Mouse (Mus musculus) liver, postnatal 0 days (tissue): ENCODE measurements at regions not wholly inside any gene's neighbourhood (a gene's known extent, or its start where the extent isn't known, plus 50 kb on each side); places are given as distances from the start of the nearest gene placed in this dataset.

Experiments used
- ATAC-seq: fragments of 200-750 bp; cut with Nextera tagmentation; 2 replicates; pipeline ENCODE4 v1.8.0; 2017; ENCODE audit warnings: mild to moderate bottlenecking, moderate library complexity
- DNase-seq: peaks from one replicate; pipeline ENCODE4 v3.0.0-alpha.2; 2016
- H3K27ac ChIP-seq: fragments of 300-500 bp; sonication (generic); 2 replicates; pipeline ENCODE4 v1.5.1; 2014; ENCODE audit warnings: antibody characterized with exemption, moderate library complexity, mild to moderate bottlenecking, low read depth
- H3K27me3 ChIP-seq: fragments of 300-500 bp; sonication (generic); 2 replicates; pipeline ENCODE4 v1.6.1; 2014; ENCODE audit warnings: low read length, control low read depth, mixed read lengths; ENCODE audit not compliant: insufficient read depth
- H3K36me3 ChIP-seq: fragments of 300-500 bp; sonication (generic); replicated peaks from 2 replicates; pipeline ENCODE4 v1.6.1; 2014; ENCODE audit warnings: mild to moderate bottlenecking, control low read depth, low read length, moderate library complexity, mixed read lengths; ENCODE audit not compliant: insufficient read depth
- H3K4me1 ChIP-seq: fragments of 300-500 bp; sonication (generic); 2 replicates; pipeline ENCODE4 v1.6.1; 2014; ENCODE audit warnings: antibody characterized with exemption, mild to moderate bottlenecking, control low read depth; ENCODE audit not compliant: insufficient read depth
- H3K4me2 ChIP-seq: fragments of 300-500 bp; sonication (generic); 2 replicates; pipeline ENCODE4 v1.6.1; 2014; ENCODE audit warnings: low read depth, mild to moderate bottlenecking, low read length, moderate library complexity, mixed read lengths
- H3K4me3 ChIP-seq: fragments of 300-500 bp; sonication (generic); 2 replicates; pipeline ENCODE4 v1.5.1; 2014; ENCODE audit warnings: low read depth, low read length
- H3K9ac ChIP-seq: fragments of 300-500 bp; sonication (generic); replicated peaks from 2 replicates; pipeline ENCODE4 v1.6.1; 2014; ENCODE audit warnings: mild to moderate bottlenecking, moderate library complexity
- H3K9me3 ChIP-seq: fragments of 300-500 bp; sonication (generic); 2 replicates; pipeline ENCODE4 v1.6.1; 2016; ENCODE audit warnings: mild to moderate bottlenecking, control low read depth, low read length, mixed read lengths
- CTCF ChIP-seq: sonication (generic); IDR thresholded peaks from 2 replicates; pipeline ENCODE4 v1.5.1; 2016; ENCODE audit warnings: antibody characterized with exemption, low read depth
- EP300 ChIP-seq: IDR thresholded peaks from 2 replicates; pipeline ENCODE4 v1.6.1; 2016; ENCODE audit warnings: antibody characterized with exemption, low read depth, mild to moderate bottlenecking
- WGBS: fragments of 180-500 bp; shearing (Covaris S2); extraction: QIAGEN DNeasy Blood & Tissue Kit; methylation state at CpG from one replicate; pipeline ENCODE4 v1.1.7; 2014; ENCODE audit not compliant: insufficient replicate concordance; 5-methylcytosine and 5-hydroxymethylcytosine counted together

DNA sequence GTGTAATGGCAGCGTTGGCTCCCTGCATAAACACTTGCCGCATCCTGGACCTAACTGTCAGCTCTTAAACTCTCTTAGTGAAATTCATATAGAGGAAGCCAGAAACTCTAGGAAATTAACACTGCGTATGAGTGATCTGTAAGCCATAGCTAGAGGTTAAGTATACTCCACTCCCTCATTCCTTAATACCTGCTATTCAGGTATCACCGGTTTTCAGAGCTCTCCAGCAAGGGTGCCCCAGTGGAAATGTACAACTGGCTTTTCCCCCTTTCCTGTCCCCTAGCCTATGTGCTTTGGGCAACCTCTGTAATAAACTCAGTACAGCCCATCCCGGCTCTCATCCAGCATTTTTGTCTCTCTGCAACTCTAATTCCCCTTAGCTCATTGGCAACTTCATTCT is 164.8 kb upstream of the Habp2 start:
- TF ChIP-seq EP300 (no peak), CTCF (no peak)
- no peak overlapping the region for H3K27ac ChIP-seq
- H3K27me3 ChIP-seq = no peaks in the 10 kb centered on the region
- H3K4me3 ChIP-seq = no peak overlapping the region
- no peaks in the 10 kb centered on the region for H3K36me3 ChIP-seq
- no peak for DNase-seq
- H3K4me2 ChIP-seq = no peak overlapping the region
- ATAC-seq = no peak
- H3K4me1 ChIP-seq = no peaks in the 10 kb centered on the region
- 0 out of 2 replicates have a peak, but pooled peaks cover 3% of the 10 kb centered on the region for H3K9me3 ChIP-seq
- 85% methylated on average over 5 of the region's 5 CpGs for WGBS
- no peak overlapping the region for H3K9ac ChIP-seq

DNA sequence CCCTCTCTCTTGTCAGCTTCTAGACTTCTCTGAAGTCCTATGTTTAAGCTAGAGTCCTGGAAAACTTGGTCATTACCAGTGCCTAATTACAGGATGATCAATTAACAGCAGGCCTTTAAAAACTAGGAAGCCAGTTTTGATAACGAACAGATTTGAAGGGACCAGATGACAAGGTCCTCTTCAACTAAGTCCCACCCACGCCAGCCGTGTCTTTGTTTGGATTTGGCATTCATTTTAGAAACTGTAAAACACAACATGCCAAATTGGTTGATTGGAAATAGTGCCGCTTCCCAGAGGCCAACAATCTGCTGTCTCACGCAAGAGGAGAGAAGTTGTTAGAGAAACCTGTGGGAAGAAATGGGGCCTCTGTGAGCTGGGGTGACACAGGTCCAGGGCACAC is 155.4 kb upstream of the Habp2 start:
- Histone ChIP-seq H3K4me2 (no peak overlapping the region), H3K27ac (no peak overlapping the region), H3K4me3 (no peak overlapping the region), H3K36me3 (no peaks in the 10 kb centered on the region), H3K27me3 (peaks cover 11% of the 10 kb centered on the region; the same call in 1 of the 2 replicates), H3K9me3 (no peaks in the 10 kb centered on the region), H3K4me1 (no peaks in the 10 kb centered on the region), H3K9ac (no peak overlapping the region)
- WGBS = 70% methylated on average over 5 of the region's 5 CpGs
- DNase-seq = no peak
- no peak for ATAC-seq
- TF ChIP-seq CTCF (no peak), EP300 (no peak)

DNA sequence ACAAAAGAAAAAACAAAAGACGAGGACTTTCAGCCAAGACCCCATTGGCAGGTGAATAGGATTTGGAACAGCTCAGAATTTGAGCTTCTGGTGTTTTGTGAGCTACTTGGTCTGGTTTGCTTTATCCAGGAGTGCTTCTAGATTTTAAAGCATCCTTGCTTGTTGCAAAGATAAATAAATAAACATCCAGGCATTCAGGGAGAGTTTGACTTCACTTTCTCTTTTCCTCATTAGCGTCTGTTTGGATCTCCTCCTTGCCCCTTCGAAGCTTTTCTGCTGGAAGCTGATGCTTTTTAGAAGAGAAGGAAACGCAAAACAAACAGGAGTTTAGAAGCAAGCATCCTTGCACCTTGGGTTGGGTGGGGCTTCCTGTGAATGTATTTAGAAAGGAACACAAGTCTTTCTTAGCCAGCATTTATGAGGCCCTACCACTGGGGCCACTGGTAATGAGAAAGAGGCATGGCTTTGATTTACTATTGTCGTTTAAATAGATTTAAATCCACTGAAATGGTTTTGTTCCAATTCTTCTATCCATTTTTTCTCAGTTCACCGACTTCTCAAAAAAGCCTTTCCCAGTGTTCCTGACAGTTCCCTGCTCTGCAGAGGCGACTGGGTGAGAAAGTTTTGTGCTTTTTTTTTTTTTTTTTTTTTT is 153.9 kb upstream of the Habp2 start:
- H3K4me2 ChIP-seq = no peak overlapping the region
- WGBS = 32% methylated on average over 7 of the region's 7 CpGs
- no peak overlapping the region for H3K4me3 ChIP-seq
- H3K36me3 ChIP-seq = no peaks in the 10 kb centered on the region
- H3K27ac ChIP-seq = no peak overlapping the region
- no peaks in the 10 kb centered on the region for H3K4me1 ChIP-seq
- peaks cover 11% of the 10 kb centered on the region; the same call in 1 of the 2 replicates for H3K27me3 ChIP-seq
- TF ChIP-seq CTCF (no peak), EP300 (no peak)
- no peaks in the 10 kb centered on the region for H3K9me3 ChIP-seq
- no peak overlapping the region for H3K9ac ChIP-seq
- DNase-seq (no peak), ATAC-seq (no peak)

DNA sequence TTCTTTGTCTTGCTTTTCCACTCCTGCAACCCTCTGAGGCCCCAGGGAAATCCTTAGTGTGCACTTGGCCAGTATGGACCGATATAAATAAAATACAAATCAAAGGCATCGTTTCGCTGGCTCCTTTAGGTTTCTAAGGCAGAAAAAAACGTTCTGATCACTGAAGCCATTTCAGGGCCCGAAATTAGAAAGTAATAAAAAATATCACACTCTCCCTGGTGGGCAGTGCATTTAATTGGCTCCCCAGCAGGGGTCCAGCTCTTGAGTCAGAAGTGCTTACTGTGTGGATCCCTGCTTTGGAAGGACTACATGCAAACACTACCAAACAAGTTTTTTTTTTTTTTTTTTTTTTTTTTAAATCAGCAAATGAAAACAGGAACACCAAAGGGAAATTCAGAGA is 153.4 kb upstream of the Habp2 start:
- H3K27me3 ChIP-seq = peaks cover 11% of the 10 kb centered on the region; the same call in 1 of the 2 replicates
- DNase-seq (no peak), ATAC-seq (no peak)
- no peak overlapping the region for H3K27ac ChIP-seq
- TF ChIP-seq CTCF = no peak
- no peak for TF ChIP-seq EP300
- no peaks in the 10 kb centered on the region for H3K4me1 ChIP-seq
- no peak overlapping the region for H3K4me2 ChIP-seq
- H3K9ac ChIP-seq = no peak overlapping the region
- no peak overlapping the region for H3K4me3 ChIP-seq
- H3K9me3 ChIP-seq = no peaks in the 10 kb centered on the region
- no peaks in the 10 kb centered on the region for H3K36me3 ChIP-seq
- 36% methylated on average over 5 of the region's 5 CpGs for WGBS

DNA sequence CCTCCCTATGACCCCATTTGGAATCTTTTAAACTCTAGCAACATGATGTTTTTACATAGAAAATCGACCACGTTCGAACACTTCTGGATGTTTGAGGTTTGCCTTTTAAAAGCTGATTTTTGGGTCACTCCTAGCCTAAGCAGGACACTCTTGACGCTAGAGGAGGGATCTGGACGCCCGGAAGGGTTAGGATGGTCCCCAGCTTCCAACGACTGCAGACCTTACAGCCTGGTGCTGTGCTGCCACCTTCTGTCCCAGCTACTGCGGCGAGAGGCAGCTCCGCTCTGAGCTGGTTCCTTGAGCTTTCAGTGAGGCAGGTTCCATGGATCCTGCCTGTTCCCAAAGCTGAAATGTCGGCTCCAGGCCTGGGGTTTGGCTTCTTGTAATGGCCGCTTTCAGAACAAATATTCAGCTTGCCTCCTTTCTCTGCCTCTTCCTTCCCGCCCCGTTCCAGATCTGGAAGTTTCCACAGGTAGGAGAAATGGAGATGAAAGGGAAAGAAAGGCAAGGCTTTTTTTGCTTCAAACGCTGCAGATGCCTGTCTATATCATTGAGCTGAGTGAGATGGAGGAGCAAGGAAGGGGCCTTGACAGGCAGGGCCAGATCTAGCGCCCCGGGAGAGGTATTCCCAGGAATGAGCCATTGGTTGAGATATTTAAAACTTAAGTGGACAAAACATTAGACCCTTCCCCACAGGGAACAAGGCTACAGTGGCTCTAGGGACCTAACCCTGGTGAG is 152.7 kb upstream of the Habp2 start:
- WGBS = 18% methylated on average over 17 of the region's 17 CpGs
- Histone ChIP-seq H3K36me3 (no peaks in the 10 kb centered on the region), H3K4me3 (no peak overlapping the region), H3K4me1 (no peaks in the 10 kb centered on the region), H3K4me2 (no peak overlapping the region), H3K27ac (no peak overlapping the region), H3K9ac (no peak overlapping the region), H3K9me3 (no peaks in the 10 kb centered on the region), H3K27me3 (peaks cover 11% of the 10 kb centered on the region; the same call in 1 of the 2 replicates)
- 0 out of 2 replicates have a peak, but pooled peaks have one; percentile 31 for ATAC-seq
- peak; percentile 83 for TF ChIP-seq CTCF
- no peak for TF ChIP-seq EP300
- peak; percentile 58 for DNase-seq

DNA sequence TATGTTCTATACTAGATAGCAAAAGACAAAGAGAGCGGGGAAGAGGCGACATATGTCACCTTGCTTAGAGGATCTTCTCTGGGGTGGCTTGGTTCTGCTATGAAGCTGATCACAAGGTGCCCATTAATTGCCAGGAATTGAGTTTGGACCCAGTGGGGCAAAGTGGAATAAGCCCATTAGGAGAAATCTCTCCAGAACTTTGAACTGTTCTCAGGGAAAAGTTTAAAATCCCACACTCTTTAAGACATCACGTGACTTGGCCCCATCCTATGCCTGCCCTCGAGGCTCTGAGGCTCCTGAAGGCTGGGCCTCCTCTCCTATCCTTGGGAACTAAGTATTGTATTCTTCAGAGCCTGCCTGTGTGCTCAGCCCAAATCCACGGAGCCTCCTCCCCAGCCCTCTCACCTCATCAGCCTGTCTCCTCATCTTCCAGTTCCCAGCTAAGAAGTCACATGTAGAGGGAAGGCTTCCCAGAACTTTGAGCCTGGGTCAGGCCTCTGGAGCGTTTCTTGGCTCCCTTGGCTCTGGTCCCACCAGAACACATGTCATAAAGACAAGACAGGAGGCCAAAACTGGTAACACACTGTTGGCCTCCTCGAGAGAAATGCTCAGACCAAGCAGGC is 151.5 kb upstream of the Habp2 start:
- WGBS = 76% methylated on average over 7 of the region's 7 CpGs
- Histone ChIP-seq H3K27ac (no peak overlapping the region), H3K4me3 (no peak overlapping the region), H3K4me2 (no peak overlapping the region), H3K36me3 (no peaks in the 10 kb centered on the region), H3K27me3 (peaks cover 11% of the 10 kb centered on the region; the same call in 1 of the 2 replicates), H3K9ac (no peak overlapping the region), H3K9me3 (no peaks in the 10 kb centered on the region), H3K4me1 (no peaks in the 10 kb centered on the region)
- TF ChIP-seq CTCF (no peak), EP300 (no peak)
- ATAC-seq = no peak
- DNase-seq = no peak
